Mouse (Mus musculus): ENCODE measurements at regions not wholly inside any gene's neighbourhood (a gene's known extent, or its start where the extent isn't known, plus 50 kb on each side); places are given as distances from the start of the nearest gene placed in this dataset.

- TF ChIP-seq CTCF (IDR thresholded peaks at IDR 0.05; ENCODE audit: low read depth) (no peak), EP300 (IDR thresholded peaks at IDR 0.05; ENCODE audit: low read depth) (no peak)
These were observed 61.6 kb downstream of the Zfp36l2 start for GRCm38 (mm10) chr17:84126168-84126567.

All from liver, embryonic 14.5 days (tissue).